Mouse (Mus musculus) liver, embryonic 12.5 days (tissue): Measurements from ENCODE around the gene Mplkip. TPM values are rescaled to one million over a fixed set of nuclear protein-coding genes. Genes with fewer than 3 reads are reported as not detected.
A peak's percentile ranks its signal among the peaks of the same experiment; 100 is the strongest.

Source experiments
- ATAC-seq: fragments of 200-750 bp; cut with Nextera tagmentation; 2 replicates; pipeline ENCODE4 v1.8.0; 2017; ENCODE audit warnings: moderate number of reproducible peaks, mild to moderate bottlenecking, moderate library complexity
- H3K27ac ChIP-seq: fragments of 300-500 bp; sonication (generic); 2 replicates; pipeline ENCODE4 v1.5.1; 2016; ENCODE audit warnings: mild to moderate bottlenecking
- H3K27me3 ChIP-seq: fragments of 300-500 bp; sonication (generic); replicated peaks from 2 replicates; pipeline ENCODE4 v1.6.1; 2016; ENCODE audit warnings: mild to moderate bottlenecking, moderate library complexity
- H3K36me3 ChIP-seq: fragments of 300-500 bp; sonication (generic); 2 replicates; pipeline ENCODE4 v1.6.1; 2016; ENCODE audit warnings: mild to moderate bottlenecking, moderate library complexity
- H3K4me1 ChIP-seq: fragments of 300-500 bp; sonication (generic); 2 replicates; pipeline ENCODE4 v1.6.1; 2016
- H3K4me2 ChIP-seq: fragments of 300-500 bp; sonication (generic); 2 replicates; pipeline ENCODE4 v1.6.1; 2016; ENCODE audit warnings: mild to moderate bottlenecking, moderate library complexity
- H3K4me3 ChIP-seq: fragments of 300-500 bp; sonication (generic); 2 replicates; pipeline ENCODE4 v1.5.1; 2016; ENCODE audit warnings: mild to moderate bottlenecking, moderate library complexity
- H3K9ac ChIP-seq: fragments of 300-500 bp; sonication (generic); 2 replicates; pipeline ENCODE4 v1.6.1; 2016; ENCODE audit warnings: mild to moderate bottlenecking, moderate library complexity
- H3K9me3 ChIP-seq: fragments of 300-500 bp; sonication (generic); replicated peaks from 2 replicates; pipeline ENCODE4 v1.6.1; 2016; ENCODE audit warnings: mild to moderate bottlenecking, moderate library complexity
- WGBS: fragments of 180-500 bp; shearing (Covaris S2); methylation state at CpG from one replicate; pipeline ENCODE4 v1.1.7; 2016; ENCODE audit not compliant: insufficient replicate concordance; 5-methylcytosine and 5-hydroxymethylcytosine counted together
- microRNA counts: library from miRNA; unstranded; fragments of <30 nt; microRNA quantifications from one replicate; lab custom pipeline; 2017
- microRNA-seq: library from miRNA; unstranded; fragments of <30 nt; microRNA quantifications from one replicate; pipeline ENCODE4, GENCODE M21; 2017
- polyA plus RNA-seq: library from polyadenylated mRNA; unstranded; fragments of >200 nt; fragmentation: Nextera tagmentation; extraction: Ambion mirVana; gene quantifications from 2 replicates; pipeline ENCODE4 v1.2.1, GENCODE M21; 2016

Mplkip gene
- polyA plus RNA-seq, 1 experiment from 2014 or later = 42.8 TPM

DNA sequence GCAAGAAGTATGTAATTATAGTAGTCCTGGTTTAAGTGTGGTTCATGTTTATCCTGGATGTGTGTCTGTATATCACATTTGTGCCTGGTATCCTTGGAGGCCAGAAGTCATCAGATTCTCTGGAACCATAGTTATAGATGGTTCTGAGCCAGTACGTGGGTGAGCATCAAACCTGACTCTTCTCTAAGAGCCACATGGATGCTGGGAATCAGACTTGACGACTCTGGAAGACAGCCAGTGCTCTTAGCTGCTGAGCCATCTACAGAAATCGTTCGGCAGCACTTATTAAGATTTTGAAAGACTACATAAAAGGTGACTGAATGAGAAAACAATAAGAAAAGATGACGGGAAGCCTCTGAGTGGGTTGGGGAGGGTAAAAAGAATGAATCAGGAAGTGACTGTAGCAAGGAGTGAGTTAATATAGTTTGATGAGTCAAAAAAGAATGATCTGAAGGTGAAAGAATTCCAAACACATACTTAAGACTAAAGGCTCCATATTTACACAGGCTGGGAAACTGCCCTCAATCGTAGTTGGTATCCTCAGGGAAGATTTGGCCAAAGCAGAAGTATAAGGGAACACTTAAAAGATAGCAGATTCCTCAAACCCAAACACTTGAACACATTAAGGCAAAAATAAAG lies 10.3 kb downstream of the Mplkip start:
- WGBS = 82% methylated on average over 6 of the region's 6 CpGs
- no peak overlapping the region for H3K4me2 ChIP-seq
- no peak for ATAC-seq
- H3K4me3 ChIP-seq = no peak overlapping the region
- no peak overlapping the region for H3K27ac ChIP-seq
- H3K4me1 ChIP-seq = peaks cover 10% of the 10 kb centered on the region; the same call in 1 of the 2 replicates
- no peaks in the 10 kb centered on the region for H3K9me3 ChIP-seq
- no peaks in the 10 kb centered on the region for H3K27me3 ChIP-seq
- peaks cover 9% of the 10 kb centered on the region for H3K36me3 ChIP-seq
- no peak overlapping the region for H3K9ac ChIP-seq

DNA sequence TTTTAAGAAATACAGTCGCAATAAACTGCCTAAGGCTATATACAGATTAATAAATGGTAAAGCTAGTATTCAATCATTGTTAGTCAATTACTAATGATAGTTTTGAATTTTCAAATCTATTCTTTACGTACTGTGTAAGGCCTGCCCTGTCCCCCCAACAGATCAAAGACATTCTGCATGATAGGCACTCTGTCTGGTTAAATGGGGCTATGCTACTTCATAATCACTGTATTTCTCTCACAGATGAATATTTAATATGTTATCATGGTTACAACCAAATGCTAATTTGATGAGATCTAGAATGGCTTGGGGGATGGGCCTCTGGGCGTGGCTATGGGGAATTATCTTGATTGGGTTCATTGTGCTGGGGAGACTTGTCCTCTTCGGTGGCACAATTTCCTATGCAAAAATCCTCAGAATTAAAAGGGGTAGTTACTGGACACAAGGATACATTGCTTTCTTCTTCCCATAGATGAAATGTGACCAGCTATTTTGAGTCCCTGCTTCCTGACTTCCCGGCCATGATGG lies 13.9 kb downstream of the Mplkip start:
- H3K4me1 ChIP-seq = 0 out of 2 replicates have a peak, but pooled peaks cover 5% of the 10 kb centered on the region
- no peak overlapping the region for H3K9ac ChIP-seq
- peaks cover 6% of the 10 kb centered on the region; the same call in 1 of the 2 replicates for H3K36me3 ChIP-seq
- H3K27ac ChIP-seq = no peak overlapping the region
- WGBS = 79% methylated on average over 5 of the region's 5 CpGs
- no peak overlapping the region for H3K4me2 ChIP-seq
- H3K9me3 ChIP-seq = no peaks in the 10 kb centered on the region
- no peak overlapping the region for H3K4me3 ChIP-seq
- no peak for ATAC-seq
- no peaks in the 10 kb centered on the region for H3K27me3 ChIP-seq

DNA sequence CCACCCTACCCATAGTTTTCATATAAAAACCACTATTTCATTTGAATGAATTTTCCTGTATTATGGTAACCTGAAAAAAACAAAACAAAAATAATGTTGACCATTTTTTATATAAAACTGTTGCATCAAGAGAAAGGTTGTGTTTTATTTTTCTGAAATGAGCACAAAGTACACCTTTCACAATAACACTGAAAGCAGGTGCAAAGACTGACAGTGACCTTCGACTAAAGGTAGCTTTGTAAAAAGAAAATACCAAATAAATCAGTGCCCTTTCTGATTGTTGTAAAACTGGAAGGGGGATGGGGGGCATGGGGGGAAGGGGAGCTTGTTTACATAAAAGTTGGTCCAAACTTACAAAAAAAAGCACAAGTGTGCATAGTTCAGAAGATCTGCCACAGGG lies 22.4 kb downstream of the Mplkip start:
- 72% methylated on average over 1 of the region's 1 CpGs for WGBS
- Histone ChIP-seq H3K4me3 (no peak overlapping the region), H3K27me3 (no peaks in the 10 kb centered on the region), H3K4me2 (no peak overlapping the region), H3K9ac (no peak overlapping the region), H3K9me3 (no peaks in the 10 kb centered on the region), H3K27ac (no peak overlapping the region), H3K36me3 (peaks cover 52% of the 10 kb centered on the region), H3K4me1 (no peaks in the 10 kb centered on the region)
- ATAC-seq = no peak

DNA sequence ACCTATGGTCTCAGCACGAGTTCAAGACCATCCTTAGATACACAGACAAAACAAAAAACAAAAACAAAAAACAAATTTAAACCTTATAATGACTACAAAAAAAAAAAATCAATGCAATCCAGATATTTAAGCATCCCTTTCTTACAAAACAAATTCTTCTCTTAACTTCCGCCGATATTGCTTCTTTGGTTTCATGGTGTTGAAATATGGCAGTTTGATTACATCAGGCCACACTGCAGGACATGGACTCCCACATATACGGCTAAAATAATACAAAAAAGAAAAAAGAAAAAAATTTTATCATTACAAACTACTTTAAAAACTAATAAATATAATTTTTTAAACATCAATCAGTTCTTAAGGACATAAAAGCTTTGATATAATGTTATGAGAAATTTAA lies 32.9 kb downstream of the Mplkip start:
- 81% methylated on average over 4 of the region's 4 CpGs for WGBS

DNA sequence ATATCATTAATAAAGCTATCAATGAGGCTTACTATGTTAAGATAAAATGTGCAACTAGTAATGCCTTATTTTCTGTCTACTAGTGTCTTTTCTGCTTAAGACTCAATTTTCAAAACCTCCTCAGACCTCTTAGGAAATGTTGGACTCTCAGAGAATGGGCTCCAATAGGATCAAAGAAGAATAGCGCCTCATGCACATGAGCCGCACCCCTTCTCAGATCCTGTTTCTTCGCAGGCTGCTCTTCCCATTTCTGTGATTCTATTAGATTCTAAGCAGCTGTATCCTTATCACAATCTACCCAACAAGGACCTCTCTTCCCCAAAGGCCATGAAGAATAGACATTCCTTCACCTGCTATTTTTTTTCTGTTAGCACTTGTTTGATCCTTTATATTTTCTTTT lies 33.8 kb downstream of the Mplkip start:
- Histone ChIP-seq H3K36me3 (peaks cover 24% of the 10 kb centered on the region), H3K27me3 (no peaks in the 10 kb centered on the region), H3K27ac (no peak overlapping the region), H3K4me3 (no peak overlapping the region), H3K9ac (no peak overlapping the region), H3K9me3 (no peaks in the 10 kb centered on the region), H3K4me2 (no peak overlapping the region), H3K4me1 (no peaks in the 10 kb centered on the region)
- WGBS = 84% methylated on average over 3 of the region's 3 CpGs
- ATAC-seq = no peak

More for the DNA sequence above, 32.9 kb downstream of the Mplkip start:
- H3K4me3 ChIP-seq = no peak overlapping the region
- H3K9me3 ChIP-seq = no peaks in the 10 kb centered on the region
- H3K4me2 ChIP-seq = no peak overlapping the region
- peaks cover 24% of the 10 kb centered on the region for H3K36me3 ChIP-seq
- H3K4me1 ChIP-seq = no peaks in the 10 kb centered on the region
- no peak overlapping the region for H3K9ac ChIP-seq
- no peak overlapping the region for H3K27ac ChIP-seq
- no peaks in the 10 kb centered on the region for H3K27me3 ChIP-seq
- ATAC-seq = no peak

MicroRNAs within 50 kb of the gene (microRNA counts, 519-probe panel; counts per million panel counts)
- microRNA mmu-miR-466i (lab: Ali Mortazavi, UCI) = 582 counts per million, percentile 70 among the panel's probes with 10 or more counts

Small RNAs within 50 kb of the gene (microRNA-seq; reads per million reads assigned to microRNA genes)
- not detected for gene Mir466i

Other genes with a start within 250 kb of the Mplkip start
- gene Sugct, start 361 bp downstream of the Mplkip start, polyA plus RNA-seq = 3.1 and 3.3 TPM in 2 replicates
- gene Cdk13, start 109.9 kb downstream of the Mplkip start, polyA plus RNA-seq = 11.1 and 15.5 TPM in 2 replicates
- 27.8 and 30.4 TPM in 2 replicates for gene Rala, start 249.0 kb downstream of the Mplkip start, polyA plus RNA-seq